Mouse (Mus musculus): ENCODE data around the gene Icam5.

DNA sequence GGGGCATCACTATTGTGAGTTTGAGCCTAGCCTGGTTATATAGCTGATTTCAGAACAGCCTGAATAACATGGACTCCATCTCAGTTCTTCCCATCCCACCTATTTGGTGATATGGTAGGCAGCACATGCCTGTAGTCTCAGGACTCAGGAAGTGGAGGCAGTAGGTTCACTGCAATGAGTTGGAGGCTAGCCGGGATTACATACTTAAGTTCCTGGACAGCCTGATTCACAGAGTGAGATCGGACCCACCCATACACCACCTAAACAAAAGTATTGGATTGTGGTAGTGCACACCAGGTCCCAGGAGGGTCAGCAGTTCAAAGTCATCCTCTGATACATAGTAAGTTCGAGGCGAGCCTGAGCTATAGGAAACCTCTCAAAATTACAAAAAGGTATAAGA lies 40.8 kb downstream of the Icam5 start:
- no peak for TF ChIP-seq CTCF (conservative IDR thresholded peaks at IDR 0.05; ENCODE audit: insufficient read depth, insufficient read length, low read depth, low read length)
- no peak for TF ChIP-seq POLR2A (IDR thresholded peaks at IDR 0.05; ENCODE audit: low read depth, low read length)
